Comparison of ENCODE assay signal across 19 mouse cellular contexts in the genomic region with DNA sequence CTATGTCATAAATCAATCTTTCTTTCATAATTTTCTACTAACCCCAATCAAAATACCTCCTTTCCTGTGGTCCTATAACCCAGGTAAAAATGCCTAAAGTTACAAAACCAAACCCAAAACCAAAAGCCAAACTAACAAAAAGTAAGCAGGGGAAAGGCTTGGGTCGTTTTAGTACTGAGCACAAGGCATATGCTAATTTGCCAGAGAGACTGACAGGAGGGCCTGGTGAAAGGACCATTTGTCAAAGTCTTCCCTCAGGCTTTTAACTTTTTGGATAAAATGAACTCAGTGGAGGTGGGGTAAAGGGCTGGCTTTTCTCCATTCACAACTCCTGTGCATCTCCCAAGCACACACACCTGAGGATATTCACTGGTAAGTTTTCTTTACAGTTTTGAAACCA.
DNase-seq lines count a peak whose midpoint lies in the region; ATAC-seq and TF ChIP-seq lines count a peak whose summit lies in the region.
"Had no signal": no experiment of that assay in that cellular context is flagged by ENCODE, and none has a peak within 500 bp of the region (broad histone marks: within the 10 kb centered on the region; RNA-seq: fewer than 3 reads in every experiment).

No protein-coding gene starts in this region.

- no peak for TF ChIP-seq POLR2A in CH12.LX (IDR thresholded peaks at IDR 0.05; ENCODE audit: low read depth, low read length)

- DNase-seq in intestine, embryonic 14.5 days (ENCODE audit: low spot score): no peak
- peak; percentile 12 for DNase-seq in CH12.LX (ENCODE audit: extremely low read depth)
- DNase-seq in forebrain, embryonic 14.5 days (ENCODE audit: low spot score): no peak
- DNase-seq in retina, postnatal 1 day: no peak
- no peak for DNase-seq in Muller cell, postnatal 12 days (ENCODE audit: inconsistent ontology term)
- DNase-seq: adrenal gland, postnatal 36 days; cerebellum, adult 18-20 months; cerebellum, postnatal 25 days; gastrocnemius, adult 2 months; heart, adult 11 months; kidney, adult 9 months; kidney, postnatal 36 days; thymus, postnatal 36 days had no signal

- TF ChIP-seq CTCF in intestine, postnatal 0 days (IDR thresholded peaks at IDR 0.05; ENCODE audit: low read depth): no peak
- no peak for TF ChIP-seq CTCF in CH12.LX (conservative IDR thresholded peaks at IDR 0.05 in 1 of 2, IDR thresholded peaks at IDR 0.05 in 1 of 2; ENCODE audit: low read depth in 2 of 2, low read length in 2 of 2)

- no peak overlapping the region for H3K4me3 ChIP-seq in intestine, embryonic 14.5 days (ENCODE audit: low read depth, low read length)
- H3K4me3 ChIP-seq in intestine, postnatal 0 days (ENCODE audit: low read depth, low read length): no peak overlapping the region
- H3K4me3 ChIP-seq in CH12.LX (replicated peaks in 1 of 3; ENCODE audit: low read depth in 2 of 3, low read length in 2 of 3, poor library complexity in 1 of 3): no peak overlapping the region
- H3K4me3 ChIP-seq in forebrain, embryonic 14.5 days (ENCODE audit: low read depth, low read length): no peak overlapping the region
- H3K4me3 ChIP-seq in hindbrain, embryonic 16.5 days (ENCODE audit: low read length): no peak overlapping the region
- H3K4me3 ChIP-seq: gastrocnemius, adult 2 months; heart, embryonic 13.5 days; liver, embryonic 15.5 days had no signal

- no peak for ATAC-seq in intestine, embryonic 14.5 days (replicated peaks; ENCODE audit: low FRiP score, low TSS enrichment, low read depth)
- ATAC-seq in intestine, postnatal 0 days: no peak
- ATAC-seq in forebrain, embryonic 14.5 days: peak; percentile 55; the same call in 1 of the 2 replicates
- ATAC-seq in hindbrain, embryonic 16.5 days: no peak
- ATAC-seq: inflammation-experienced regulatory T-cells, adult 6 months had no signal

- H3K4me2 ChIP-seq in intestine, embryonic 14.5 days (ENCODE audit: low read length): no peak overlapping the region
- no peak overlapping the region for H3K4me2 ChIP-seq in intestine, postnatal 0 days (replicated peaks; ENCODE audit: low read depth)
- H3K4me2 ChIP-seq in CH12.LX (ENCODE audit: insufficient read depth, low read depth, poor library complexity, severe bottlenecking): no peak overlapping the region
- H3K4me2 ChIP-seq in forebrain, embryonic 14.5 days (ENCODE audit: low read length): no peak overlapping the region
- no peak overlapping the region for H3K4me2 ChIP-seq in hindbrain, embryonic 16.5 days (ENCODE audit: low read length)
- H3K4me2 ChIP-seq: heart, embryonic 13.5 days; liver, embryonic 15.5 days had no signal

- no peak for TF ChIP-seq EP300 in CH12.LX (IDR thresholded peaks at IDR 0.05; ENCODE audit: low read length)

- TF ChIP-seq RAD21 in CH12.LX (IDR thresholded peaks at IDR 0.05; ENCODE audit: low read depth, low read length): no peak

- dilution Hi-C loops in CH12.LX (cut with MboI; ENCODE audit: extremely low pct_ligation_motif_present, extremely low pct_unique_long_range_greater_than_20kb, low sequenced_read_pairs): no loop called here

- H3K9me3 ChIP-seq in intestine, embryonic 14.5 days (ENCODE audit: control insufficient read depth, low read length): peaks cover 6% of the 10 kb centered on the region; the same call in 1 of the 2 replicates
- H3K9me3 ChIP-seq in intestine, postnatal 0 days (ENCODE audit: control insufficient read depth): no peaks in the 10 kb centered on the region
- no peaks in the 10 kb centered on the region for H3K9me3 ChIP-seq in CH12.LX (replicated peaks; ENCODE audit: low read length)
- no peaks in the 10 kb centered on the region; the same call in 1 of the 2 replicates for H3K9me3 ChIP-seq in forebrain, embryonic 14.5 days (replicated peaks; ENCODE audit: control insufficient read depth, low read length)
- no peaks in the 10 kb centered on the region for H3K9me3 ChIP-seq in hindbrain, embryonic 16.5 days (ENCODE audit: control insufficient read depth, low read length)
- H3K9me3 ChIP-seq: liver, embryonic 15.5 days had no signal

- H3K27ac ChIP-seq in intestine, embryonic 14.5 days (ENCODE audit: low read depth): peak overlapping the region; percentile 23; the same call in 1 of the 2 replicates
- H3K27ac ChIP-seq in intestine, postnatal 0 days (ENCODE audit: low read depth, low read length): no peak overlapping the region
- H3K27ac ChIP-seq in CH12.LX (ENCODE audit: insufficient read depth, low read depth): no peak overlapping the region
- H3K27ac ChIP-seq in forebrain, embryonic 14.5 days (ENCODE audit: low read depth, low read length): peak overlapping the region; percentile 23; the same call in 1 of the 2 replicates
- H3K27ac ChIP-seq in hindbrain, embryonic 16.5 days (ENCODE audit: low read depth, low read length): peak overlapping the region; percentile 3; the same call in 1 of the 2 replicates
- H3K27ac ChIP-seq: gastrocnemius, adult 2 months; heart, embryonic 13.5 days; liver, embryonic 15.5 days; macrophage had no signal

- no peaks in the 10 kb centered on the region for H3K79me2 ChIP-seq in CH12.LX (replicated peaks; ENCODE audit: control insufficient read depth, extremely low read depth, insufficient read depth, poor library complexity, severe bottlenecking)

- H3K9ac ChIP-seq in intestine, embryonic 14.5 days (ENCODE audit: low read length): no peak overlapping the region
- H3K9ac ChIP-seq in intestine, postnatal 0 days (ENCODE audit: low read depth, low read length): no peak overlapping the region
- H3K9ac ChIP-seq in CH12.LX (ENCODE audit: insufficient read depth, low read depth): no peak overlapping the region
- no peak overlapping the region for H3K9ac ChIP-seq in forebrain, embryonic 14.5 days (ENCODE audit: low read length)
- H3K9ac ChIP-seq in hindbrain, embryonic 16.5 days (ENCODE audit: low read depth, low read length): no peak overlapping the region
- H3K9ac ChIP-seq: heart, embryonic 13.5 days; liver, embryonic 15.5 days had no signal

- H3K4me1 ChIP-seq in intestine, embryonic 14.5 days (replicated peaks; ENCODE audit: control insufficient read depth, insufficient read depth, low read length): no peaks in the 10 kb centered on the region; the same call in 1 of the 2 replicates
- H3K4me1 ChIP-seq in intestine, postnatal 0 days (replicated peaks; ENCODE audit: control insufficient read depth, insufficient read depth, low read length): no peaks in the 10 kb centered on the region
- peaks cover 0 to 21% of the 10 kb centered on the region in 2 experiments; a peak in 2 of 4 replicates for H3K4me1 ChIP-seq in CH12.LX (ENCODE audit: control insufficient read depth in 1 of 2, insufficient read depth in 2 of 2)
- peaks cover 3% of the 10 kb centered on the region; the same call in 1 of the 2 replicates for H3K4me1 ChIP-seq in forebrain, embryonic 14.5 days (ENCODE audit: control insufficient read depth, insufficient read depth, low read length)
- H3K4me1 ChIP-seq in hindbrain, embryonic 16.5 days (ENCODE audit: control insufficient read depth, insufficient read depth, low read depth, low read length): peaks cover 7% of the 10 kb centered on the region
- H3K4me1 ChIP-seq: heart, embryonic 13.5 days; liver, embryonic 15.5 days had no signal

- WGBS in intestine, embryonic 14.5 days: 20% methylated on average over 1 of the region's 1 CpGs
- WGBS in intestine, postnatal 0 days: 30% methylated on average over 1 of the region's 1 CpGs
- 0% methylated on average over 1 of the region's 1 CpGs for whole genome bisulfite sequencing in forebrain, embryonic 14.5 days
- 4% methylated on average over 1 of the region's 1 CpGs for WGBS in hindbrain, embryonic 16.5 days

- H3K27me3 ChIP-seq in intestine, embryonic 14.5 days (replicated peaks; ENCODE audit: control insufficient read depth, insufficient read depth, low read length): no peaks in the 10 kb centered on the region
- H3K27me3 ChIP-seq in intestine, postnatal 0 days (replicated peaks; ENCODE audit: control insufficient read depth, insufficient read depth, low read length): no peaks in the 10 kb centered on the region
- no peaks in the 10 kb centered on the region for H3K27me3 ChIP-seq in CH12.LX (replicated peaks)
- H3K27me3 ChIP-seq in forebrain, embryonic 14.5 days (replicated peaks; ENCODE audit: control insufficient read depth, insufficient read depth, low read length): no peaks in the 10 kb centered on the region
- no peaks in the 10 kb centered on the region for H3K27me3 ChIP-seq in hindbrain, embryonic 16.5 days (replicated peaks; ENCODE audit: control insufficient read depth, insufficient read depth, low read length)
- H3K27me3 ChIP-seq: heart, embryonic 13.5 days; liver, embryonic 15.5 days had no signal

- in situ Hi-C loops in CH12.LX (cut with MboI; ENCODE audit: low pct_ligation_motif_present, low pct_unique_long_range_greater_than_20kb, low sequenced_read_pairs): no loop called here

- no peaks in the 10 kb centered on the region for H3K36me3 ChIP-seq in intestine, embryonic 14.5 days (ENCODE audit: control insufficient read depth, insufficient read depth, low read length)
- H3K36me3 ChIP-seq in intestine, postnatal 0 days (ENCODE audit: control insufficient read depth, insufficient read depth): no peaks in the 10 kb centered on the region
- no peaks in the 10 kb centered on the region for H3K36me3 ChIP-seq in CH12.LX (replicated peaks in 1 of 2; ENCODE audit: control insufficient read depth in 1 of 2, insufficient read depth in 1 of 2, low read length in 1 of 2)
- H3K36me3 ChIP-seq in forebrain, embryonic 14.5 days (ENCODE audit: control insufficient read depth, insufficient read depth, low read length): no peaks in the 10 kb centered on the region
- no peaks in the 10 kb centered on the region for H3K36me3 ChIP-seq in hindbrain, embryonic 16.5 days (ENCODE audit: control insufficient read depth, insufficient read depth, low read length)
- H3K36me3 ChIP-seq: liver, embryonic 15.5 days had no signal

TF ChIP-seq in CH12.LX, 34 proteins besides CTCF, POLR2A, EP300 and RAD21:
- TF ChIP-seq JUN (IDR thresholded peaks at IDR 0.05; ENCODE audit: insufficient read depth, low read depth, low read length) (no peak), ZNF384 (IDR thresholded peaks at IDR 0.05; ENCODE audit: low read depth, low read length) (no peak), HCFC1 (IDR thresholded peaks at IDR 0.05; ENCODE audit: low read depth, low read length) (no peak), BHLHE40 (IDR thresholded peaks at IDR 0.05; ENCODE audit: low read depth, low read length) (no peak), MAZ (IDR thresholded peaks at IDR 0.05; ENCODE audit: low read depth, low read length) (no peak), USF2 (conservative IDR thresholded peaks at IDR 0.05; ENCODE audit: low read depth, low read length) (no peak), SIN3A (IDR thresholded peaks at IDR 0.05; ENCODE audit: low read length) (no peak)

Comparison
In these comparisons a context has a peak if more than half of its experiments do, and no peak if none do; other contexts are left out.
1. H3K27ac ChIP-seq: peak in intestine, embryonic 14.5 days (single experiment), forebrain, embryonic 14.5 days (single experiment) and hindbrain, embryonic 16.5 days (single experiment); none in intestine, postnatal 0 days (single experiment) and CH12.LX (single experiment).